Mouse (Mus musculus): Measurements from ENCODE around the gene Hmox2. TPM values are rescaled to one million over a fixed set of nuclear protein-coding genes. Genes with fewer than 3 reads are reported as not detected.

Hmox2 gene
- polyA plus RNA-seq, 1 experiment from 2014 or later: 119 TPM

- Histone ChIP-seq H3K4me3 (replicated peaks) (no peak overlapping the region), H3K4me2 (no peak overlapping the region), H3K4me1 (no peaks in the 10 kb centered on the region), H3K27me3 (replicated peaks) (no peaks in the 10 kb centered on the region), H3K9ac (replicated peaks) (no peak overlapping the region), H3K27ac (replicated peaks) (no peak overlapping the region), H3K9me3 (replicated peaks) (no peaks in the 10 kb centered on the region), H3K36me3 (peaks cover 91% of the 10 kb centered on the region)
- 96% methylated on average over 3 of the region's 3 CpGs for WGBS
- ATAC-seq (ENCODE audit: low FRiP score): no peak
Measured at GRCm38 (mm10) chr16:4701211-4701610, 24.9 kb upstream of the Hmox2 start.

GRCm38 (mm10) chr16:4702646-4703045 lies 23.5 kb upstream of the Hmox2 start:
- no peak overlapping the region for H3K9ac ChIP-seq (replicated peaks)
- ATAC-seq (ENCODE audit: low FRiP score): no peak

GRCm38 (mm10) chr16:4705541-4705940 lies 20.6 kb upstream of the Hmox2 start:
- H3K4me3 ChIP-seq (replicated peaks): no peak overlapping the region
- no peaks in the 10 kb centered on the region for H3K27me3 ChIP-seq (replicated peaks)
- no peaks in the 10 kb centered on the region for H3K9me3 ChIP-seq (replicated peaks)
- 80% methylated on average over 4 of the region's 4 CpGs for WGBS
- H3K27ac ChIP-seq (replicated peaks): no peak overlapping the region
- H3K4me2 ChIP-seq: no peak overlapping the region
- peaks cover 75% of the 10 kb centered on the region for H3K36me3 ChIP-seq
- no peak for ATAC-seq (ENCODE audit: low FRiP score)
- no peaks in the 10 kb centered on the region for H3K4me1 ChIP-seq
- H3K9ac ChIP-seq (replicated peaks): no peak overlapping the region

More at GRCm38 (mm10) chr16:4702646-4703045, 23.5 kb upstream of the Hmox2 start:
- peaks cover 91% of the 10 kb centered on the region for H3K36me3 ChIP-seq
- H3K27ac ChIP-seq (replicated peaks): no peak overlapping the region
- H3K4me2 ChIP-seq: no peak overlapping the region
- no peak overlapping the region for H3K4me3 ChIP-seq (replicated peaks)
- H3K27me3 ChIP-seq (replicated peaks): no peaks in the 10 kb centered on the region
- no peaks in the 10 kb centered on the region for H3K9me3 ChIP-seq (replicated peaks)
- H3K4me1 ChIP-seq: no peaks in the 10 kb centered on the region
- 64% methylated on average over 1 of the region's 1 CpGs for WGBS

- Histone ChIP-seq H3K4me1 (no peaks in the 10 kb centered on the region), H3K27ac (replicated peaks) (no peak overlapping the region), H3K9ac (replicated peaks) (no peak overlapping the region), H3K9me3 (replicated peaks) (no peaks in the 10 kb centered on the region), H3K36me3 (peaks cover 60% of the 10 kb centered on the region), H3K4me3 (replicated peaks) (no peak overlapping the region), H3K4me2 (no peak overlapping the region), H3K27me3 (replicated peaks) (no peaks in the 10 kb centered on the region)
- 96% methylated on average over 4 of the region's 4 CpGs for WGBS
- no peak for ATAC-seq (ENCODE audit: low FRiP score)
Measured at GRCm38 (mm10) chr16:4711173-4711572, 15.0 kb upstream of the Hmox2 start.

GRCm38 (mm10) chr16:4713861-4714710 lies 12.1 kb upstream of the Hmox2 start:
- peaks cover 37% of the 10 kb centered on the region for H3K36me3 ChIP-seq
- H3K9ac ChIP-seq (replicated peaks): no peak overlapping the region
- no peak overlapping the region for H3K27ac ChIP-seq (replicated peaks)
- no peak overlapping the region for H3K4me3 ChIP-seq (replicated peaks)
- no peak overlapping the region for H3K4me2 ChIP-seq
- peaks cover 8% of the 10 kb centered on the region for H3K4me1 ChIP-seq
- ATAC-seq (ENCODE audit: low FRiP score): no peak
- no peaks in the 10 kb centered on the region for H3K27me3 ChIP-seq (replicated peaks)
- WGBS: 95% methylated on average over 17 of the region's 17 CpGs
- no peaks in the 10 kb centered on the region for H3K9me3 ChIP-seq (replicated peaks)

GRCm38 (mm10) chr16:4717866-4718265 lies 8.3 kb upstream of the Hmox2 start:
- Histone ChIP-seq H3K27me3 (replicated peaks) (no peaks in the 10 kb centered on the region), H3K27ac (replicated peaks) (no peak overlapping the region), H3K4me3 (replicated peaks) (peak overlapping the region; percentile 68), H3K36me3 (peaks cover 28% of the 10 kb centered on the region), H3K4me2 (peak overlapping the region; percentile 89), H3K9me3 (replicated peaks) (no peaks in the 10 kb centered on the region), H3K9ac (replicated peaks) (no peak overlapping the region), H3K4me1 (peaks cover 14% of the 10 kb centered on the region)
- 35% methylated on average over 3 of the region's 3 CpGs for WGBS
- ATAC-seq (ENCODE audit: low FRiP score): no peak

GRCm38 (mm10) chr16:4718753-4719518 lies 7.2 kb upstream of the Hmox2 start, which contains the start of gene Nmral1:
Gene Nmral1, minus strand, starts transcription at chr16:4719356.
- 11% methylated on average over 33 of the region's 33 CpGs for WGBS
- peak; percentile 92 for ATAC-seq (ENCODE audit: low FRiP score)

GRCm38 (mm10) chr16:4722128-4722914 lies 3.8 kb upstream of the Hmox2 start:
- no peak for ATAC-seq (ENCODE audit: low FRiP score)
- no peaks in the 10 kb centered on the region for H3K36me3 ChIP-seq

More at GRCm38 (mm10) chr16:4718753-4719518, 7.2 kb upstream of the Hmox2 start, which contains the start of gene Nmral1:
- H3K27ac ChIP-seq (replicated peaks): peak within 1 kb of the TSS; percentile 89
- H3K4me1 ChIP-seq: peaks cover 14% of the 10 kb centered on the region
- H3K27me3 ChIP-seq (replicated peaks): no peaks in the 10 kb centered on the region
- peak within 1 kb of the TSS; percentile 89 for H3K4me2 ChIP-seq
- no peaks in the 10 kb centered on the region for H3K9me3 ChIP-seq (replicated peaks)
- H3K36me3 ChIP-seq: peaks cover 21% of the 10 kb centered on the region
- H3K9ac ChIP-seq (replicated peaks): peak within 1 kb of the TSS; percentile 67
- H3K4me3 ChIP-seq (replicated peaks): peak within 1 kb of the TSS; percentile 68

GRCm38 (mm10) chr16:4722915-4723209 lies 3.3 kb upstream of the Hmox2 start:
- H3K4me1 ChIP-seq: peaks cover 22% of the 10 kb centered on the region
- no peak overlapping the region for H3K4me2 ChIP-seq
- no peak overlapping the region for H3K27ac ChIP-seq (replicated peaks)
- H3K36me3 ChIP-seq: no peaks in the 10 kb centered on the region
- ATAC-seq (ENCODE audit: low FRiP score): no peak
- no peaks in the 10 kb centered on the region for H3K27me3 ChIP-seq (replicated peaks)
- no peak overlapping the region for H3K9ac ChIP-seq (replicated peaks)
- WGBS: 74% methylated on average over 3 of the region's 3 CpGs
- H3K9me3 ChIP-seq (replicated peaks): no peaks in the 10 kb centered on the region
- H3K4me3 ChIP-seq (replicated peaks): no peak overlapping the region

More at GRCm38 (mm10) chr16:4722128-4722914, 3.8 kb upstream of the Hmox2 start:
- H3K9me3 ChIP-seq (replicated peaks): no peaks in the 10 kb centered on the region
- WGBS: 84% methylated on average over 7 of the region's 7 CpGs
- H3K9ac ChIP-seq (replicated peaks): no peak overlapping the region
- H3K27me3 ChIP-seq (replicated peaks): no peaks in the 10 kb centered on the region
- H3K4me2 ChIP-seq: no peak overlapping the region
- no peak overlapping the region for H3K27ac ChIP-seq (replicated peaks)
- H3K4me3 ChIP-seq (replicated peaks): no peak overlapping the region
- peaks cover 22% of the 10 kb centered on the region for H3K4me1 ChIP-seq

GRCm38 (mm10) chr16:4725266-4725665 lies 895 bp upstream of the Hmox2 start:
- Histone ChIP-seq H3K36me3 (no peaks in the 10 kb centered on the region), H3K9me3 (replicated peaks) (no peaks in the 10 kb centered on the region), H3K4me3 (replicated peaks) (no peak overlapping the region), H3K4me2 (no peak overlapping the region), H3K9ac (replicated peaks) (no peak overlapping the region), H3K4me1 (peaks cover 16% of the 10 kb centered on the region), H3K27ac (replicated peaks) (no peak overlapping the region), H3K27me3 (replicated peaks) (no peaks in the 10 kb centered on the region)
- 74% methylated on average over 4 of the region's 4 CpGs for WGBS
- ATAC-seq (ENCODE audit: low FRiP score): no peak

GRCm38 (mm10) chr16:4726528-4727128 lies 467 bp downstream of the Hmox2 start:
- WGBS: 1% methylated on average over 40 of the region's 40 CpGs
- peak; percentile 70 for ATAC-seq (ENCODE audit: low FRiP score)

More at GRCm38 (mm10) chr16:4726528-4727128, 467 bp downstream of the Hmox2 start:
- Histone ChIP-seq H3K36me3 (no peaks in the 10 kb centered on the region), H3K4me3 (replicated peaks) (peak overlapping the region; percentile 79), H3K9ac (replicated peaks) (peak overlapping the region; percentile 75), H3K9me3 (replicated peaks) (no peaks in the 10 kb centered on the region), H3K27me3 (replicated peaks) (no peaks in the 10 kb centered on the region), H3K4me2 (peak overlapping the region; percentile 77), H3K4me1 (peaks cover 19% of the 10 kb centered on the region), H3K27ac (replicated peaks) (peak overlapping the region; percentile 79)

All from neural tube, embryonic 15.5 days (tissue).